Mouse (Mus musculus) forebrain, embryonic 14.5 days (tissue): Measurements from ENCODE around the gene Ankrd39. TPM values are rescaled to one million over a fixed set of nuclear protein-coding genes. Genes with fewer than 3 reads are reported as not detected.

Experiments used
- ATAC-seq: fragments of 200-750 bp; cut with Nextera tagmentation; 2 replicates; pipeline ENCODE4 v1.8.0; 2017; ENCODE audit warnings: mild to moderate bottlenecking, moderate library complexity
- DNase-seq: peaks from one replicate; pipeline ENCODE4 v3.0.0-alpha.2; 2015; ENCODE audit warnings: low spot score
- H3K27ac ChIP-seq: fragments of 300-500 bp; sonication (generic); 2 replicates; pipeline ENCODE4 v1.5.1; 2014; ENCODE audit warnings: low read depth, mild to moderate bottlenecking, control low read depth, low read length, moderate library complexity
- H3K27me3 ChIP-seq: fragments of 300-500 bp; sonication (generic); replicated peaks from 2 replicates; pipeline ENCODE4 v1.6.1; 2014; ENCODE audit warnings: low read length, control low read depth, mixed read lengths; ENCODE audit not compliant: control insufficient read depth, insufficient read depth
- H3K36me3 ChIP-seq: fragments of 300-500 bp; sonication (generic); 2 replicates; pipeline ENCODE4 v1.6.1; 2014; ENCODE audit warnings: low read length, control low read depth; ENCODE audit not compliant: control insufficient read depth, insufficient read depth
- H3K4me1 ChIP-seq: fragments of 300-500 bp; sonication (generic); 2 replicates; pipeline ENCODE4 v1.6.1; 2014; ENCODE audit warnings: antibody characterized with exemption, low read length, control low read depth; ENCODE audit not compliant: control insufficient read depth, insufficient read depth
- H3K4me2 ChIP-seq: fragments of 300-500 bp; sonication (generic); 2 replicates; pipeline ENCODE4 v1.6.1; 2014; ENCODE audit warnings: mild to moderate bottlenecking, control low read depth, low read length
- H3K4me3 ChIP-seq: fragments of 300-500 bp; sonication (generic); 2 replicates; pipeline ENCODE4 v1.5.1; 2014; ENCODE audit warnings: low read depth, low read length, control low read depth
- H3K9ac ChIP-seq: fragments of 300-500 bp; sonication (generic); 2 replicates; pipeline ENCODE4 v1.6.1; 2014; ENCODE audit warnings: mild to moderate bottlenecking, low read length, control low read depth, moderate library complexity
- H3K9me3 ChIP-seq: fragments of 300-500 bp; sonication (generic); replicated peaks from 2 replicates; pipeline ENCODE4 v1.6.1; 2016; ENCODE audit warnings: low read length, control low read depth, mixed read lengths; ENCODE audit not compliant: control insufficient read depth
- WGBS: fragments of 180-500 bp; shearing (Covaris S2); extraction: QIAGEN DNeasy Blood & Tissue Kit; methylation state at CpG from one replicate; pipeline ENCODE4 v1.1.7; 2014; 5-methylcytosine and 5-hydroxymethylcytosine counted together
- polyA plus RNA-seq: library from polyadenylated mRNA; unstranded; fragments of >200 nt; fragmentation: Nextera tagmentation; extraction: Ambion mirVana; gene quantifications from 2 replicates; pipeline ENCODE4 v1.2.1, GENCODE M21; 2014

Ankrd39 gene
- polyA plus RNA-seq, 1 experiment from 2014 or later = 15.7 TPM

- DNase-seq (no peak), ATAC-seq (no peak)
- Histone ChIP-seq H3K4me1 (peaks cover 5% of the 10 kb centered on the region), H3K9me3 (no peaks in the 10 kb centered on the region), H3K9ac (no peak overlapping the region), H3K4me2 (no peak overlapping the region), H3K27me3 (no peaks in the 10 kb centered on the region), H3K27ac (no peak overlapping the region), H3K36me3 (peaks cover 10% of the 10 kb centered on the region), H3K4me3 (no peak overlapping the region)
- WGBS = 88% methylated on average over 12 of the region's 12 CpGs
Measured at GRCm38 (mm10) chr1:36531461-36531860, 15.8 kb downstream of the Ankrd39 start.

GRCm38 (mm10) chr1:36530962-36531361 lies 16.3 kb downstream of the Ankrd39 start:
- Histone ChIP-seq H3K4me1 (peaks cover 5% of the 10 kb centered on the region), H3K9ac (no peak overlapping the region), H3K9me3 (no peaks in the 10 kb centered on the region), H3K4me2 (no peak overlapping the region), H3K4me3 (no peak overlapping the region), H3K27ac (peak overlapping the region; percentile 27; the same call in 1 of the 2 replicates), H3K36me3 (peaks cover 15% of the 10 kb centered on the region), H3K27me3 (no peaks in the 10 kb centered on the region)
- 87% methylated on average over 7 of the region's 7 CpGs for WGBS
- no peak for ATAC-seq
- DNase-seq = no peak

GRCm38 (mm10) chr1:36530485-36530884 lies 16.8 kb downstream of the Ankrd39 start:
- H3K4me3 ChIP-seq = no peak overlapping the region
- no peak overlapping the region for H3K4me2 ChIP-seq
- H3K27ac ChIP-seq = peak overlapping the region; percentile 27; the same call in 1 of the 2 replicates
- H3K36me3 ChIP-seq = peaks cover 19% of the 10 kb centered on the region
- no peaks in the 10 kb centered on the region for H3K9me3 ChIP-seq
- no peaks in the 10 kb centered on the region for H3K27me3 ChIP-seq
- peaks cover 5% of the 10 kb centered on the region for H3K4me1 ChIP-seq
- H3K9ac ChIP-seq = no peak overlapping the region
- ATAC-seq = 0 out of 2 replicates have a peak, but pooled peaks have one; percentile 8
- WGBS = 66% methylated on average over 8 of the region's 8 CpGs
- peak; percentile 44 for DNase-seq

- no peaks in the 10 kb centered on the region for H3K27me3 ChIP-seq
- ATAC-seq = no peak
- peaks cover 25% of the 10 kb centered on the region for H3K36me3 ChIP-seq
- H3K9ac ChIP-seq = no peak overlapping the region
- no peak overlapping the region for H3K4me2 ChIP-seq
- H3K4me3 ChIP-seq = no peak overlapping the region
- H3K9me3 ChIP-seq = no peaks in the 10 kb centered on the region
- WGBS = 92% methylated on average over 4 of the region's 4 CpGs
- 0 out of 2 replicates have a peak overlapping the region, but pooled peaks have one; percentile 27 for H3K27ac ChIP-seq
- peaks cover 5% of the 10 kb centered on the region for H3K4me1 ChIP-seq
- no peak for DNase-seq
Measured at GRCm38 (mm10) chr1:36529875-36530274, 17.4 kb downstream of the Ankrd39 start.

- no peak overlapping the region for H3K9ac ChIP-seq
- peaks cover 30% of the 10 kb centered on the region for H3K36me3 ChIP-seq
- DNase-seq = no peak
- WGBS = 91% methylated on average over 4 of the region's 4 CpGs
- no peak overlapping the region for H3K27ac ChIP-seq
- peaks cover 5% of the 10 kb centered on the region for H3K4me1 ChIP-seq
- no peak overlapping the region for H3K4me3 ChIP-seq
- H3K4me2 ChIP-seq = no peak overlapping the region
- H3K9me3 ChIP-seq = no peaks in the 10 kb centered on the region
- H3K27me3 ChIP-seq = no peaks in the 10 kb centered on the region
- no peak for ATAC-seq
Measured at GRCm38 (mm10) chr1:36529274-36529673, 18.0 kb downstream of the Ankrd39 start.

GRCm38 (mm10) chr1:36528351-36528750 lies 18.9 kb downstream of the Ankrd39 start:
- Histone ChIP-seq H3K36me3 (peaks cover 39% of the 10 kb centered on the region), H3K9me3 (no peaks in the 10 kb centered on the region), H3K27ac (peak overlapping the region; percentile 74), H3K27me3 (no peaks in the 10 kb centered on the region), H3K9ac (no peak overlapping the region), H3K4me1 (peaks cover 9% of the 10 kb centered on the region), H3K4me2 (no peak overlapping the region), H3K4me3 (no peak overlapping the region)
- WGBS = 3% methylated on average over 1 of the region's 1 CpGs
- DNase-seq (peak; percentile 94), ATAC-seq (peak; percentile 77)

GRCm38 (mm10) chr1:36526903-36527302 lies 20.3 kb downstream of the Ankrd39 start:
- DNase-seq (no peak), ATAC-seq (no peak)
- Histone ChIP-seq H3K4me1 (peaks cover 9% of the 10 kb centered on the region), H3K4me3 (no peak overlapping the region), H3K36me3 (peaks cover 53% of the 10 kb centered on the region), H3K9me3 (no peaks in the 10 kb centered on the region), H3K27ac (no peak overlapping the region), H3K9ac (no peak overlapping the region), H3K4me2 (no peak overlapping the region), H3K27me3 (no peaks in the 10 kb centered on the region)
- WGBS = 89% methylated on average over 10 of the region's 10 CpGs

- no peaks in the 10 kb centered on the region for H3K27me3 ChIP-seq
- 92% methylated on average over 12 of the region's 12 CpGs for WGBS
- no peak overlapping the region for H3K27ac ChIP-seq
- no peaks in the 10 kb centered on the region for H3K9me3 ChIP-seq
- peaks cover 64% of the 10 kb centered on the region for H3K36me3 ChIP-seq
- no peak overlapping the region for H3K4me3 ChIP-seq
- peaks cover 9% of the 10 kb centered on the region for H3K4me1 ChIP-seq
- H3K9ac ChIP-seq = no peak overlapping the region
- ATAC-seq (no peak), DNase-seq (no peak)
- H3K4me2 ChIP-seq = no peak overlapping the region
Measured at GRCm38 (mm10) chr1:36525774-36526173, 21.5 kb downstream of the Ankrd39 start.

GRCm38 (mm10) chr1:36524058-36524457 lies 23.2 kb downstream of the Ankrd39 start:
- Histone ChIP-seq H3K9me3 (no peaks in the 10 kb centered on the region), H3K27me3 (no peaks in the 10 kb centered on the region), H3K4me3 (no peak overlapping the region), H3K4me1 (peaks cover 9% of the 10 kb centered on the region), H3K9ac (no peak overlapping the region), H3K4me2 (no peak overlapping the region), H3K36me3 (peaks cover 80% of the 10 kb centered on the region), H3K27ac (peak overlapping the region; percentile 76)
- DNase-seq (no peak), ATAC-seq (no peak)
- WGBS = 82% methylated on average over 5 of the region's 5 CpGs
